Mouse (Mus musculus) cerebral cortex, adult 2 months (tissue): ENCODE data around the gene Zmynd10.

Experiments used
- WGBS: fragments of 180-500 bp; shearing (Covaris S2); methylation state at CpG from one replicate; pipeline ENCODE4 v1.1.7; 2018; 5-methylcytosine and 5-hydroxymethylcytosine counted together

Gene Zmynd10

DNA sequence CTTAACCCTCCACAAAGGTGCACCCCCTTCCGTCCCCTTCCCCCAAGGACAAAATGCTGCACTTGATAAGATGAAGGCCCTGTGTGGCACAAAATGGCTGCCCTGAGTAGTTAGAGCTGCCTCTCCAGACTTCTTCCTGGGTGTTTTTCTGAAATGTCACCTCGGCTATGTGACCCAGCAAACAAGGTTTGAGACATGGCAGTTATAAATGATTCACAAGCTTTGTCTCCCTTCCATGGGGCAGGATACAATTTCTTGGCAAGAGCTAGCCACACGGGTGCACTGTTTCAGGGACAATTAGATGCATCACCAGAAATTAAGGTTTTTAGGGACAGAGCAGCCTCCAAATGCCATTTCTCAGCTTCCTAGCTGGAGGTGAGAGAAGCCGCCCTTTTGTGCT, 6.7 kb upstream of the Zmynd10 start:
- WGBS, result 62% methylated on average over 4 of the region's 4 CpGs

DNA sequence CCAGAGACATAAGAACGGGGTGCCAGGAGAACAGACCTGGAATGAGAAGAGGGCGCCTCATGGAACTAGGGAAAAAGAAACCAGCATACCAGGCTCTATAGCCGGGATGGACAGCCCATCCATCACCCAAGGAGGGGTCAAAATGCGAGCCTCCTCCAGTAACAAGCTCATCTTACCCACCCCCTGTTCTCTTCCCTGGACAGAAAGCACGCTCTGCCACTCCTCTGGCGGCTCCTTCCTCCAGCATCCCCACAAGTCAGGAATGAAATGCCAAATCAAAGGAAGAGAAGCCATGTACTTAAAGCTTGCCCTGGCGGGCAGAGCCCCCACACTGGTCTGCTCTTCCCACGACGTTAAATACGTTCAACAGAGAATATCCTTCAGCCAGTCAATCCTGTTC, 6.1 kb upstream of the Zmynd10 start:
- WGBS, result 33% methylated on average over 10 of the region's 10 CpGs

DNA sequence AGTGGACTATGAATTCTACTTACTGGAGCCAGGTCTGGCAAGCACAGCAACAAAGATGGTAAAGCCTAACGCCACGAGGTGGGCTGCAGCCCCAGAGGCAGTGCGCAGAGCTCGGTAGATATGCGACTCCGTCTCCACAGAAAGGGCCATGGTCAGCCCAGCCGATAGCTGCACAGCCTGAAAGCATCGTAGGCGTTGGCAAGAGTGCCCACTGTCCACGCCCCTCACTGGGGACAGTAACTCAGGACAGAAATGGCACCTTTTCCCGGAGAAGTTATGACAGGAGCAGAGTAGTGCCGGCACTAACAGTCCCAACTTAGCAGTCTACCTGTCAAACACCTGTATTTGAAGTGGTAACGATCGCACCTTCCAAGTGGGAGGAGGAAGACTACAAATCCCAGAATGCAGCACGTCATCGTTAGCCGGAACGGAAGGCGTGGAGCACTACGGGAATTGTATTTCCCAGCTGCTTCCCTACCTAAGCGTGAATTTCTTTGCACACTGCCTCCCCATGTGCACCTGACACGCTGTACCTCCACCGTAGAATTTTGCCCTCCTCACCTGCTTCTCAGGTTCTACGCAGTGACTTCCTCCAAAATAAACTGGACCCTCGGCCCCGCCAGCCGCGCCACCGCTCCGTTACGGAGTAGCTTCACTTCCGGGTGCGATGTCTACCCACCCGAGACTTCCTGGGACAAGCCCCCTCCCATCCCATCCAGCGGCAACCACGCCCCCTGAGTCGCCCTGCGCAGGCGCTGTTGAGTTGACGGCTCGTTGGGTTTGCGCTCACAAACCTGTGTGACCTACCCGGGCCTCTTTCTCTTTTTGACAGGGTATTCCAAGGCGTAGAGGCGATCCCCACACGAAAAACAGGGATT, 5.4 kb upstream of the Zmynd10 start, which contains the start of the genes Cyb561d2 and Nprl2:
Cyb561d2 (minus strand) TSS at position 720 of the 878 bp plus-strand sequence.
Nprl2 (plus strand) TSS at position 753 of the 878 bp plus-strand sequence.
- WGBS, result under 1% methylated on average over 46 of the region's 46 CpGs

DNA sequence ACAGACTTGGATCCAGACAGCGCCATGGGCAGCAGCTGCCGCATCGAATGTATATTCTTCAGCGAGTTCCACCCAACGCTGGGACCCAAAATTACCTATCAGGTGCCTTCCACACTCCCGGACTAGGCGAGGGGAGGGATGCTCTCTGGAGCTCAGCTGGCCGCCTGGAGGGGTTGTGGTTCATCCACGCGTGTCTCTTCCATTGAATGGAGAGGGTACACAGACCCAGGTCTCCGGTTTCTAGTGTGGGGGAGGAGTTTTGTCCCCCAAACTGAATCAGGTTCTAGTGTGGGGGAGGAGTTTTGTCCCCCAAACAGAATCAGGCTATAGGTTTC, 4.8 kb upstream of the Zmynd10 start:
- whole genome bisulfite sequencing, result under 1% methylated on average over 11 of the region's 11 CpGs

DNA sequence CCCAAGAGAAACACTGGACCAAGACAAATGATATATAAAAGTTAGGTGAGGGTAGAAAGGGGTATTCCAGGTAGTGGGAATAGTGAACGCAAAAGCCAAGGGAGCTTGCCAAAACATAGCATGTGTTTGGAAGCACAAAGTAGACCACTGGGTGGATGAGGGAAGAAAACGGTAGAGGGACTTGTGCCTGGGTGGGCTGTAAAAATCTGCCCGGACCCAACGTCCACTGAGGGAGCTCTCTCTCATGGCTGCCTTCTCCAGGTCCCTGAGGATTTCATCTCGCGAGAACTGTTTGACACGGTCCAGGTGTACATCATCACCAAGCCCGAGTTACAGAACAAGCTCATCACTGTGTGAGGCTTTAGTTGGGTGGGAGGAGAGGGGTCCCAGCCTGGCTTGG, 4.4 kb upstream of the Zmynd10 start:
- WGBS, result 40% methylated on average over 8 of the region's 8 CpGs

DNA sequence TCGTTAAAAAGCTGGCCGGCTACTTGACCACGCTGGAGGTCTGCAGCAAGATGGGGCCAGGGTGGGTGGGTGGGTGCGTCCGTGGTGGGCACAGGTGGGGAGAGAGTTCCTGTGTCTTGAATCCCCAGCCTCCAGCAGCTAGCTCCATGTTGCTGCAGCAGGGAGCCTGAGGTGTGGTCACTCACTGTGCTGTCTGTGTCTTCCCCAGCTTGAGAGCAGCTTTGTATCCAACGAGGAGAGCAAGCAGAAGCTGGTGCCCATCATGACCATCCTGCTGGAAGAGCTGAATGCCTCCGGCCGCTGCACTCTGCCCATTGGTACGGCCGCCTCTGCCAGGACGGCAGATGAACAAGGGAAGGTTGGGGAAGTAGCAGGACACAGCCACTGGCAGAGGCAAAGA, 3.8 kb upstream of the Zmynd10 start:
- 86% methylated on average over 11 of the region's 11 CpGs for WGBS

DNA sequence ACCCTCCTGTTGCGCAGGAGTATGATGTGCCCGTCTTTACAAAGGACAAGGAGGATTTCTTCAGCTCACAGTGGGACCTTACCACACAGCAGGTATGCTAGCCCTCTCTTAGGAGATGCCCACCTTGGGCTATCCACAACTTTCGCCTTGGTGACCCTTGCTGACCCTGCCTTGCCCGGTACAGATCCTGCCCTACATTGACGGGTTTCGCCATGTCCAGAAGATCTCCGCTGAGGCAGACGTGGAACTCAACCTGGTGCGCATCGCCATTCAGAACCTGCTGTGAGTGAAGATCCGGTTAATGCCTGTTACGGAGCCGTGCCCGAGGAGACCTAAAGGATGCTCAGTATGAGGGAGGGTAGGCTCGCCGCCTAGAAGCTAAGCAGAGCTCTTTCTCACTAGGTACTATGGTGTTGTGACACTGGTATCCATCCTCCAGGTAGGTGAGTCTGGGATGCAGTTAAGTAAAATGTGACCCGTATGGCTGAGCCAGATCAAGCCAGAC, 2.9 kb upstream of the Zmynd10 start:
- WGBS, result 97% methylated on average over 17 of the region's 17 CpGs

DNA sequence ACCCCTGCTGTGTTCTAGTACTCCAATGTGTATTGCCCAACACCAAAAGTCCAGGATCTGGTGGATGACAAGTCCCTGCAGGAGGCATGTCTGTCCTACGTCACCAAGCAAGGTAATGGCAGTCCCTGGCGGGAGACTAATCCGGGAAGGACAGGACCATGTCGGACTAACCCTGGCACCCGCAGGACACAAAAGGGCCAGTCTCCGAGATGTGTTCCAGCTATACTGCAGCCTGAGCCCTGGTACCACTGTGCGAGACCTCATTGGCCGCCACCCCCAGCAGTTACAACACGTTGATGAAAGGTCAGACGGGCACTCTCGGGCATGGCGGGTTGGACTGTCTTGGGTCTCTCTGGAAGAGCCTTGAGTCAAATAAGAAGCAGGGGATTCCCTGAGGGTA, 2.4 kb upstream of the Zmynd10 start:
- WGBS, result 94% methylated on average over 12 of the region's 12 CpGs

DNA sequence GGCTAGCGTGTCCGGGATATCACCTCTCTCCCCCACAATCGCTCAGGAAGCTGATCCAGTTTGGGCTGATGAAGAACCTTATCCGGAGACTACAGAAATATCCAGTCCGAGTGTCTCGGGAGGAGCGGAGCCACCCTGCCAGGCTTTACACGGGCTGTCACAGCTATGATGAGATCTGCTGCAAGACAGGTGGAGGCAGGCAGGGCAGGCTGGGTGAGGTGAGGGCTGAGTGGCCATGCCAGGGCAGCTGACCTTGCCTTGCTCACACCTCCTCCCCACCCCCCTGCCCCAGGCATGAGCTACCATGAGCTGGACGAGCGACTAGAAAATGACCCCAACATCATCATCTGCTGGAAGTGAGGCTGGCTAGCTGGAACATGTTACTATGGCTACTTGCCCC, 1.9 kb upstream of the Zmynd10 start:
- WGBS, result 81% methylated on average over 10 of the region's 10 CpGs

DNA sequence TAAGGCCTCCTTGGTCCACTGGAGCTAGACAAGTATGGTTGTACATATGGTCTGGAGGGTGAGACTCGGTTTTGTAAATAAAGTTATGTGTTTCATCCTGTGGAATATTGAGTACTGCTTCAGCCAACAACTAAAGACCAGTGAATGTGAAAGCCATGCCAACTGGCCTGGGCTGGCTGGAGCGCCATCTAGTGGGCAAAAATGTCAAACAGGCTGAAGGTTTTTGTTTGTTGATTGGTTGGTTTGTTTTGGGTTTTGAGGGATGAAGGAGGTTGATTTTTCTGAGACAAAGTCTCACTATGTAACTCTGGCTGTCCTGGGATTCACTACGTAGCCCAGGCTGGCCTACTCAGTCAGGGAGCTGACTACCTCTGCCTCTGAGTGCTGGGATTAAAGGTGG, 1.5 kb upstream of the Zmynd10 start:
- 8% methylated on average over 3 of the region's 3 CpGs for WGBS

DNA sequence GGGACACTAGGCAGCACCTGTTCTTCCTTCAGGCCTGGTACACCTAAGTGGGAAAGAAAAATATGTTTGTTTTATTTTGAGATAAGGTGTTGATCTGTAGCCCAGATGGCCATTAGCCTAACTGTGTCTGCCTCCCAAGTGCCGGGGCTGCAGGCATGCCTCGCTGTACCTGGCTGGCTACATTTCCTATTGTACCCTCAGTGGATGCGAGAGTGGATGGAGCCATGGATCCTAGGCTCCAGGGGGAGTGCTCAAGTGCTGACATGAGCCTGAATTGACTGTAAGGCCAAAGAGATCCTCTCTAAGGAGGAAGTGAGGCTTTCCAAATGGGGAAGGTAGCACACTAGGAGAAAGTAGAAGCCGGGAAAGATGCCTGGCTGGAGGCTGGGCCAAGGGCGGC, 859 bp downstream of the Zmynd10 start:
- WGBS, result 86% methylated on average over 5 of the region's 5 CpGs

DNA sequence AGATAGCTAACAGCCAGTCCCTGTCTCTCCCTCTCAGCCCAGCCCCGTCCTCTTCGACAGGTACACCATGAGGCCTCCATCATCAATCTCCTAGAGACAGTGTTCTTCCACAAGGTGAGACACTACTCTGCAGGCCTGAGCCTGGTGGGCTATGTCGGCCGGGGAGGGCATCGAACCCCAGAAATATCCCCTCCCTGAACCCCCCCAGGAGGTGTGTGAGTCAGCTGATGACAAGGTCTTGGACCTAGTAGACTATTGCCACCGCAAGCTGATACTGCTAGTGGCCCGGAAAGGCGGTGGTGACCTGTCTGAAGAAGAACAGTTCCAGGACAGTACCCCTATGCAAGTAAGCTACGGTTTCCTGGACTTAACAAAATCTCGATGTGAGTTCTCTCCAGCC, 1.7 kb downstream of the Zmynd10 start:
- 95% methylated on average over 10 of the region's 10 CpGs for WGBS

DNA sequence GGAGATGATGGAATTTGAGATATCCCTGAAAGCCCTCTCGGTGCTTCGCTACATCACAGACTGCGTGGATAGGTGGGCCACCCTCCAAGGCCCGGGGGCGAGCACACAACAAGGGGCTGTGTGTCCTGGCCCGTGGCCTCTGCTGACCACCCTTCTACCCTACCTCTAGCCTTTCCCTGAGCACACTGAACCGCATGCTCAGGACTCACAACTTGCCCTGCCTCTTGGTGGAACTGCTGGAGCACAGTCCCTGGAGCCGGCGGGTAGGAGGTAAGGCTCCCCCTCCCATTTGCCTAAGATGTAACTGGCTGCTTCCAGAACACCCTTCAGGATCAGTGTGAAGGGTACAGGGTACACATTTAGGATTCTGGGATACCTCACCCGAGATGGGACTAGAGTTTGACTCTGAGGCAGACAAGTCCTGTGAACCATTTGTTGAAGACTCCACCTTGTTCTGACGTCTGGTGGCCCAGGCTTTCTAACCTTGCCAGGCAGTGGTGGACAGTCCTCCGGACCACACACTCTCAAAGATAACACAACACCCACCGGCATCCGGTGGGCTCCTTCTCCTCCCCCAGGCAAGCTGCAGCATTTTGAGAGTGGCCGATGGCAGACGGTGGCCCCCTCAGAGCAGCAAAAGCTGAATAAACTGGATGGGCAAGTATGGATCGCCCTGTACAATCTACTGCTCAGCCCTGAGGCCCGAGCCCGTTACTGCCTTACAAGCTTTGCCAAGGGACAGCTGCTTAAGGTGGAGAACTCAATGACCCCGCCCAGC, 2.4 kb downstream of the Zmynd10 start:
- 95% methylated on average over 20 of the region's 20 CpGs for WGBS

DNA sequence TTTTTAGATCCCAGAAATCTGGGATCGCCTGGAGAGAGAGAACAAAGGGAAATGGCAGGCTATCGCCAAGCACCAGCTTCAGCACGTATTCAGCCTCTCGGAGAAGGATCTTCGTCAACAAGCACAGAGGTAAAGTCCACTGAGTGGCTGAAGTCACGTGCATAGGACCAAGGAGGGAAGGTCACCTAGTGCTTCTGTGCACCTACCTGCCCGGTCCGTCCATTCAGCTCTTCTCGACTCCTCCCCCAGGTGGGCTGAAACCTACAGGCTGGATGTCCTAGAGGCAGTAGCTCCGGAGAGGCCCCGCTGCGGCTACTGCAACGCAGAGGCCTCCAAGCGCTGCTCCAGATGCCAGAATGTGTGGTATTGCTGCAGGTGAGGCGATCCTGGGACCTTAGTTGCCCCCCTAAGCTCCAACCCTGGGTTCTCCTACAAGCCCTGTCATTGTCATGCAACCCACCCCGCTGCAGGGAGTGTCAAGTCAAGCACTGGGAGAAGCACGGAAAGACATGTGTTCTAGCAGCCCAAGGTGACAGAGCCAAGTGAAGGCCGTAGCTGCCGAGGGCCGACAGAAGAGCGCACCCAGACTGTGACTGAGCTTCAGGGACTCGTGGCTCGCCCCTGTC, 3.5 kb downstream of the Zmynd10 start:
- 77% methylated on average over 23 of the region's 23 CpGs for WGBS

DNA sequence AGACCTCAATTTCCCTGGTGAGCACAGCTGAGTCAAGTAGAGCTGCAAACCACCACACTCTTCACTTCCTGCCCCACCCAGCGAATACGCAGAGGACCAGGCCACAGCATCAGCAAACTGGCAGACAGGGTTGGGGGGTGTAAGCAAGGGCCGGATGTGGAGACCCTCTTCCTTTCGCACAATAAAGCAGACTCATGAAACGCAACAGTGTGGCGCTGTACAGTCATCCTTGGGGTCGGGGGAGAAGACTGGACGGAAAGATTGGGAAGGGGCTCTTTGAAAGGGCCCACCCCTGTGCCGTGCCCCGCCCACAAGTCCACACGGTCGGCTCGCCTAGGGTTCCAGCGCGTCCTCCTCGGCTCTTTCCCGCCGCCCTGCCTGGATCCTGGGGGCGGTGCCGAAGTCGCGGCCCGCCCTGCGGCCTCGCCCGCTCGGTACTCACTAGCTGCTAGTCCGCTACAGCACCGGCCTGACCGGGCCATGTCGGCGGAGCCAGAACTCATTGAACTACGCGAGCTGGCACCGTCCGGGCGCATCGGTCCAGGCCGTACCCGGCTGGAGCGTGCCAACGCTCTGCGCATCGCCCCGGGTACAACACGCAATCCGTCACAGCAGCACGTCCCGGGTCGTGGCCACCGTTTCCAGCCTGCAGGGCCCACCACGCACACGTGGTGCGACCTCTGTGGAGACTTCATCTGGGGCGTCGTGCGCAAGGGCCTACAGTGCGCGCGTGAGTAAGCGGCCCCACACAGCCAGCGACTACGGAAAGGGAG, 4.2 kb downstream of the Zmynd10 start, which contains the start of gene Rassf1:
Rassf1 (plus strand) TSS at position 439 of the 773 bp plus-strand sequence.
- WGBS, result 16% methylated on average over 63 of the region's 63 CpGs

DNA sequence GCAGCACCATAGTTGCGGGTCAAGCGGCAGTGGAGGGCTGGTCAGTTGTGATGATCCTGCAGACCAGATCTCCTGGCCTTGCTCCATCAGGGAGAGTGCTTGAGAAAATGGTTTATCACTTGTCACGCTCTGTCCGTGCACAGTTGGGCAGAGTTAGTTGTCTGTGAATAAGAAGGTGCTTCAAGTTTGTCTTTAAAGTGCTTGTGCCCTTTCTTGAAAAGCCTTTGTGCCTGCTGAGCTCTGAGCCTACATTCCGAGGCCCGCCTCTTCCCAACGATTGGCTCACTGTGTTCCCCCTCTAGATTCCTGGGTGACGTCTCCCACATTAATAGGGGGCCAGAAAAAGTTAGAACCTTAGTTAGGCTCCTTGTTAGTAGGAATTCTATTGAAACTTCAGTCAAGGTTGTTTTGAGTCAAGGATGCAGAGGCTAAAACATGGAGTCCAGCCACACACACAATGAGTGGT, 4.8 kb downstream of the Zmynd10 start:
- WGBS, result 61% methylated on average over 8 of the region's 8 CpGs

DNA sequence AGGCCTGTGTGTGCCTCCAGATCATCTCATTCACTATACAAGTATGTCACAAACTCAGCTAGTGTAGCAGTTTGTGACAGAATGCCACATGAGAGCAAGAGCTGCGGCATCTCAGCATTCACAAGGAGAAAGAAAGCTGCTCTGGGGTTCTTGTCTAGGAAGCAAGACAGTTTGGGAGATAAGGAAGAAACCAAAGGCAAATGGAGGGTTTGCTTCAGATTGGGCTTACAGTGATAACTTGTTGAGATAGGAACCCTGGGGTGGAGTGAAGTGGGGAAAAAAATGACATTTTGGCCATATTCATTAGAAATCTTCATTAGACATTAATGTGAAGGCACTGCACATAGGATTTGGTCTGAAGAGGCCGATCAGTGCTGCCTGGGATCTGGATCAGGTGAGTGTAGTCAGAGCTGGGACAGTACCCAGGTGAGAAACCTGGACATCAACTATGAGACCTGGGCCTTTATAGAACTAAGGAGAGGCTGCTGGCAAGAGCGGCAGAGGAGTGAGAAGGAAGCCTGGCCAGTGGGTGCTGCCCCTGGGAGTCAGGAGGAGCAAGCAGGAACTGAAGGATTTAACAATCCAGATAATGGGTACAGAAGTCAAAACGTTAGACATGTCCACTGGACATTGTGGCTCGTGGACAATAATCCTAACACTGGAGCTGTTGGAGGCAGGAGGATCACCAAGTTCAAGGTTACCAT, 5.7 kb downstream of the Zmynd10 start:
- 86% methylated on average over 5 of the region's 5 CpGs for WGBS

DNA sequence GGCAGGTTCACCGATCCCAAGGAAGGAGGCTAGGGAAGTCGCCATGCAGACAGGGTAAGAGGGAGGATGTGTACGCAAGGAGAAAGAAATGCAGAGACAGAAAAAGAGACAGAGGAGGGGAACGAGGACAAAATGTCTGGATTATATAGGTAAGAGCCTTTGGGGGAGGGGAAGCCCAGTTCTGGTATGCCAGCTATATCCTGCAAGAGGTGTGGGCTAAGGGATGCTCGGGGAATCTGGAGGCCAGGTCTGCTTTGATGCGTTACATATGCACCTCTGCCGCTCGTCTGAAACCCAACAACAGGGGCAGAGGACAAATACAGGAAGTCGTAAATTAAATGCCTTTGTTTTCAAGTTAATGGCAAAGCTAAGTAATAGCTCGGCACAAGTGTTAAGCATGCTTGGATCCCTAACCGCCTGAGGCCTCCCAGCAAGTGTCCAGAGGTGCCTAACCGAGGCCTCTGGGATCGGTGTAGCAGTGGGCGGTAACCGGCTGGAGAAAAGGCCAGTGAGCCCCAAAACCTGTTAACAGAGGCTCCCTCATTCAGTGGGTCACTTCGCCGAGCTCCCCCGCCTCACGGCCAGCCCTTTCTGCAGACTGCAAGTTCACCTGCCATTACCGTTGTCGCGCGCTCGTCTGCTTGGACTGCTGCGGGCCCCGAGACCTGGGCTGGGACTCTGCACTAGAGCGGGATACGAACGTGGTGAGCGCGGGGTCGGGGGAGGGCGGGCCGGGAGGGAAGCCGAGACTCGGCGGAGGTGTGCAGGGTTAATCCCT, 6.6 kb downstream of the Zmynd10 start:
- WGBS, result 8% methylated on average over 37 of the region's 37 CpGs

DNA sequence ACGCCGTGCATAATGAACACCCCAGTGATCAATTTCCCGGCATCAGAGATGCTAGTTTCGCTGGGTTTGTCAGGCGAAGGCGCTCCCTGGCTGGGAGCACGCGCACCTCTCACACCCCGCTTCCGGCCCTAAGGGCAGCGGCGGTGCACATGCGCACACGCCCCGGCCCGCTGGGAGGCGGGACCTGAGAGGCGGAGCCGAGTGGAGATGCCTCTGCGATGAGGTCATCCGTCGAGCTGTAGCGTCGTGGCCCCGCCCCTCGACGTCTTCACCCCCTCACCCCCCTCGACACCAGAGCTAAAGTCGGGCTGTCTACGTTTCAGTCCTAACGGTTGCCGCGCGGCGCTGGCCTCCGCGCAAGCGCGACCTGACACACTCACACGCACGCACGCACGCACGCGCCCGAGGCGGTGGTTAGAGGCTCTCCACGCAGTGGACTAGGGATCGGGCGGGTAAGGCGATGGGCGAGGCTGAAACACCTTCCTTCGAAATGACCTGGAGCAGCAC, 7.3 kb downstream of the Zmynd10 start:
- under 1% methylated on average over 53 of the region's 53 CpGs for WGBS

DNA sequence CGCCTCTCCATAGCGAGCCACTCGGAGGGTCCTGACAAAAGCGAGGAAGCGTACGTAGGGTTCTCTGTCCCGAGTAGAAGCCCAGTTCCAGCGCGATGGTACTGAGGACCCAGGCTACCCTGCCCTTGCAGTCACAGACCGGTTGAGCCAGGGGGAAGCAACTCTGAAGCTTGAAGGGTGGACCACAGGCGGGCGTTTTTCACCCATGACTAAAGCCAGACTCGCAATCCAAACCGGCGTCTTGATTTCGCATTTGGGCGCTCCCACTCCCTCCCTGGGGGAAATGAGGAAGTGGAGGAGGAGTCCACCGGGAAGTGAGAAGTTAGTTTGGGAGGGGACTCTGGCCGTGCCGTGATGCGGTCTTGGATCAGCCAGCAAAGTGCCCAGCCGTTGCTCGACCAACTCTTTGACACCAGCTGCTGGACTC, 7.9 kb downstream of the Zmynd10 start:
- WGBS, result under 1% methylated on average over 23 of the region's 23 CpGs
